Mouse (Mus musculus): ENCODE results near the gene Inip. TPM values are rescaled to one million over a fixed set of nuclear protein-coding genes. Genes with fewer than 3 reads are reported as not detected.

Inip gene
- total and polyA plus RNA-seq, 2 experiments from 2014 or later = 20.8 to 35.8 TPM

- 28% methylated on average over 5 of the region's 5 CpGs for WGBS
- no peak overlapping the region for H3K9ac ChIP-seq (replicated peaks; ENCODE audit: low read length, poor library complexity, severe bottlenecking)
Measured at GRCm38 (mm10) chr4:59727187-59727877, 74.1 kb downstream of the Inip start.

GRCm38 (mm10) chr4:59726501-59726900 lies 74.9 kb downstream of the Inip start:
- H3K27ac ChIP-seq (ENCODE audit: low read depth, low read length) = no peak overlapping the region
- H3K9me3 ChIP-seq (ENCODE audit: low read length) = no peaks in the 10 kb centered on the region
- H3K9ac ChIP-seq (replicated peaks; ENCODE audit: low read length, poor library complexity, severe bottlenecking) = no peak overlapping the region
- DNase-seq (ENCODE audit: low spot score) (no peak), ATAC-seq (ENCODE audit: low FRiP score) (no peak)
- H3K4me2 ChIP-seq (ENCODE audit: low read depth, low read length, poor library complexity, severe bottlenecking) = no peak overlapping the region
- H3K4me1 ChIP-seq (ENCODE audit: insufficient read depth, low read length) = no peaks in the 10 kb centered on the region
- no peak for TF ChIP-seq CTCF (IDR thresholded peaks at IDR 0.05)
- no peak overlapping the region for H3K4me3 ChIP-seq (ENCODE audit: low read depth, low read length)
- H3K27me3 ChIP-seq (ENCODE audit: insufficient read depth, low read length) = no peaks in the 10 kb centered on the region
- 92% methylated on average over 12 of the region's 12 CpGs for WGBS
- no peaks in the 10 kb centered on the region for H3K36me3 ChIP-seq (ENCODE audit: insufficient read depth, low read length)

More at GRCm38 (mm10) chr4:59727187-59727877, 74.1 kb downstream of the Inip start:
- Histone ChIP-seq H3K9me3 (ENCODE audit: low read length) (no peaks in the 10 kb centered on the region), H3K27ac (ENCODE audit: low read depth, low read length) (no peak overlapping the region), H3K4me3 (ENCODE audit: low read depth, low read length) (no peak overlapping the region), H3K4me1 (ENCODE audit: insufficient read depth, low read length) (no peaks in the 10 kb centered on the region), H3K4me2 (ENCODE audit: low read depth, low read length, poor library complexity, severe bottlenecking) (no peak overlapping the region), H3K27me3 (ENCODE audit: insufficient read depth, low read length) (no peaks in the 10 kb centered on the region), H3K36me3 (ENCODE audit: insufficient read depth, low read length) (no peaks in the 10 kb centered on the region)
- DNase-seq (ENCODE audit: low spot score) (no peak), ATAC-seq (ENCODE audit: low FRiP score) (no peak)
- no peak for TF ChIP-seq CTCF (IDR thresholded peaks at IDR 0.05)

- ATAC-seq (ENCODE audit: low FRiP score) (no peak), DNase-seq (ENCODE audit: low spot score) (no peak)
- no peak for TF ChIP-seq CTCF (IDR thresholded peaks at IDR 0.05)
- no peaks in the 10 kb centered on the region for H3K4me1 ChIP-seq (ENCODE audit: insufficient read depth, low read length)
- H3K4me3 ChIP-seq (ENCODE audit: low read depth, low read length) = no peak overlapping the region
- 83% methylated on average over 4 of the region's 4 CpGs for WGBS
- no peaks in the 10 kb centered on the region for H3K36me3 ChIP-seq (ENCODE audit: insufficient read depth, low read length)
- H3K4me2 ChIP-seq (ENCODE audit: low read depth, low read length, poor library complexity, severe bottlenecking) = no peak overlapping the region
- H3K9ac ChIP-seq (replicated peaks; ENCODE audit: low read length, poor library complexity, severe bottlenecking) = no peak overlapping the region
- H3K9me3 ChIP-seq (ENCODE audit: low read length) = no peaks in the 10 kb centered on the region
- H3K27me3 ChIP-seq (ENCODE audit: insufficient read depth, low read length) = no peaks in the 10 kb centered on the region
- H3K27ac ChIP-seq (ENCODE audit: low read depth, low read length) = no peak overlapping the region
Measured at GRCm38 (mm10) chr4:59725579-59725978, 75.8 kb downstream of the Inip start.

- no peak for TF ChIP-seq CTCF (IDR thresholded peaks at IDR 0.05)
Measured at GRCm38 (mm10) chr4:59721811-59722210, 79.6 kb downstream of the Inip start.

More at GRCm38 (mm10) chr4:59721811-59722210, 79.6 kb downstream of the Inip start:
- DNase-seq (ENCODE audit: low spot score) (no peak), ATAC-seq (ENCODE audit: low FRiP score) (no peak)
- H3K9ac ChIP-seq (replicated peaks; ENCODE audit: low read length, poor library complexity, severe bottlenecking) = no peak overlapping the region
- no peak overlapping the region for H3K4me3 ChIP-seq (ENCODE audit: low read depth, low read length)
- no peak overlapping the region for H3K27ac ChIP-seq (ENCODE audit: low read depth, low read length)
- H3K4me1 ChIP-seq (ENCODE audit: insufficient read depth, low read length) = no peaks in the 10 kb centered on the region; the same call in 1 of the 2 replicates
- H3K27me3 ChIP-seq (ENCODE audit: insufficient read depth, low read length) = no peaks in the 10 kb centered on the region
- no peaks in the 10 kb centered on the region for H3K9me3 ChIP-seq (ENCODE audit: low read length)
- no peaks in the 10 kb centered on the region; the same call in 1 of the 2 replicates for H3K36me3 ChIP-seq (ENCODE audit: insufficient read depth, low read length)
- H3K4me2 ChIP-seq (ENCODE audit: low read depth, low read length, poor library complexity, severe bottlenecking) = no peak overlapping the region
- 84% methylated on average over 3 of the region's 3 CpGs for WGBS

Other genes starting within 250 kb of the Inip start
- gene Hsdl2, start 220.0 kb downstream of the Inip start, total RNA-seq (2014; rRNA removed) = 27.7 and 29.7 TPM in 2 replicates
- gene Hsdl2, start 220.0 kb downstream of the Inip start, polyA plus RNA-seq (2015; fragmentation: Nextera tagmentation; extraction: Ambion mirVana) = 33.0 and 39.4 TPM in 2 replicates
- 27.9 and 38.9 TPM in 2 replicates for gene E130308A19Rik, start 175.4 kb downstream of the Inip start, total RNA-seq (2014; rRNA removed)
- 27.9 and 33.5 TPM in 2 replicates for gene E130308A19Rik, start 175.4 kb downstream of the Inip start, polyA plus RNA-seq (2015; fragmentation: Nextera tagmentation; extraction: Ambion mirVana)
- 37.8 and 39.6 TPM in 2 replicates for gene Snx30, start 4.3 kb upstream of the Inip start, total RNA-seq (2014; rRNA removed)
- 18.1 and 21.7 TPM in 2 replicates for gene Snx30, start 4.3 kb upstream of the Inip start, polyA plus RNA-seq (2015; fragmentation: Nextera tagmentation; extraction: Ambion mirVana)
- 0.16 TPM in 1 of 2 replicates, not detected in the other for gene Slc46a2, start 113.5 kb upstream of the Inip start, total RNA-seq (2014; rRNA removed)
- gene Slc46a2, start 113.5 kb upstream of the Inip start, polyA plus RNA-seq (2015; fragmentation: Nextera tagmentation; extraction: Ambion mirVana) = 0.05 and 0.11 TPM in 2 replicates
- gene Mup4, start 159.1 kb upstream of the Inip start, total RNA-seq (2014; rRNA removed) = not detected in 2 replicates
- gene Mup4, start 159.1 kb upstream of the Inip start, polyA plus RNA-seq (2015; fragmentation: Nextera tagmentation; extraction: Ambion mirVana) = not detected in 2 replicates
- not detected in 2 replicates for gene Mup6, start 162.7 kb upstream of the Inip start, total RNA-seq (2014; rRNA removed)
- 0.35 TPM in 1 of 2 replicates, not detected in the other for gene Mup6, start 162.7 kb upstream of the Inip start, polyA plus RNA-seq (2015; fragmentation: Nextera tagmentation; extraction: Ambion mirVana)

All from midbrain, postnatal 0 days (tissue).